14 mouse cellular contexts compared by ENCODE assay signal in genomic region chr2:117693537-117693936, GRCm38 (mm10).
DNase-seq lines count a peak whose midpoint lies in the region; ATAC-seq lines count a peak whose summit lies in the region.
"Had no signal": no experiment of that assay in that cellular context is flagged by ENCODE, and none has a peak within 500 bp of the region (broad histone marks: within the 10 kb centered on the region; RNA-seq: fewer than 3 reads in every experiment).

No protein-coding gene starts in this region.

- DNase-seq in adrenal gland, postnatal 25 days = peak; percentile 3
- no peak for DNase-seq in adrenal gland, postnatal 14 days
- peak; percentile 35 for DNase-seq in ovary, postnatal 36 days (ENCODE audit: low spot score)
- DNase-seq in ovary, postnatal 14 days (ENCODE audit: low spot score) = no peak
- peak; percentile 20 to 66 for DNase-seq in urinary bladder, postnatal 36 days (ENCODE audit: low spot score in 2 of 2)
- DNase-seq in hindbrain, embryonic 11.5 days (ENCODE audit: low spot score) = no peak
- DNase-seq in left cerebral cortex, postnatal 4 days = no peak
- DNase-seq: cerebellum, postnatal 10 days; thymus, postnatal 25 days had no signal

- H3K9me3 ChIP-seq in lung, embryonic 16.5 days (ENCODE audit: control insufficient read depth, low read length) = no peaks in the 10 kb centered on the region
- H3K9me3 ChIP-seq in hindbrain, embryonic 11.5 days (ENCODE audit: control insufficient read depth, low read length) = no peaks in the 10 kb centered on the region
- H3K9me3 ChIP-seq: embryonic facial prominence, embryonic 10.5 days; limb, embryonic 12.5 days had no signal

- H3K36me3 ChIP-seq in lung, embryonic 16.5 days (ENCODE audit: control insufficient read depth, insufficient read depth, low read length) = no peaks in the 10 kb centered on the region
- H3K36me3 ChIP-seq in hindbrain, embryonic 11.5 days (ENCODE audit: control insufficient read depth, insufficient read depth, low read length) = no peaks in the 10 kb centered on the region
- H3K36me3 ChIP-seq: embryonic facial prominence, embryonic 10.5 days; limb, embryonic 12.5 days had no signal

- H3K4me2 ChIP-seq in lung, embryonic 16.5 days (ENCODE audit: low read depth, low read length) = no peak overlapping the region
- no peak overlapping the region for H3K4me2 ChIP-seq in hindbrain, embryonic 11.5 days (replicated peaks; ENCODE audit: low read depth, low read length)
- H3K4me2 ChIP-seq: limb, embryonic 12.5 days had no signal

- H3K9ac ChIP-seq in lung, embryonic 16.5 days (ENCODE audit: low read length) = no peak overlapping the region
- H3K9ac ChIP-seq in hindbrain, embryonic 11.5 days (ENCODE audit: low read depth, low read length) = no peak overlapping the region
- H3K9ac ChIP-seq: limb, embryonic 12.5 days had no signal

- no peaks in the 10 kb centered on the region for H3K27me3 ChIP-seq in lung, embryonic 16.5 days (ENCODE audit: control insufficient read depth, insufficient read depth, low read depth, low read length)
- H3K27me3 ChIP-seq in hindbrain, embryonic 11.5 days (ENCODE audit: control insufficient read depth, insufficient read depth, low read length) = no peaks in the 10 kb centered on the region
- H3K27me3 ChIP-seq: limb, embryonic 12.5 days had no signal

- peaks cover 9% of the 10 kb centered on the region for H3K4me1 ChIP-seq in lung, embryonic 16.5 days (replicated peaks; ENCODE audit: control insufficient read depth, insufficient read depth, low read length)
- H3K4me1 ChIP-seq in hindbrain, embryonic 11.5 days (replicated peaks; ENCODE audit: control insufficient read depth, insufficient read depth, low read length) = no peaks in the 10 kb centered on the region
- H3K4me1 ChIP-seq: embryonic facial prominence, embryonic 10.5 days; limb, embryonic 12.5 days had no signal

- H3K27ac ChIP-seq in lung, embryonic 16.5 days (ENCODE audit: low read length) = peak overlapping the region; percentile 82
- no peak overlapping the region for H3K27ac ChIP-seq in hindbrain, embryonic 11.5 days (ENCODE audit: low read depth, low read length)
- H3K27ac ChIP-seq: embryonic facial prominence, embryonic 10.5 days; limb, embryonic 12.5 days; macrophage had no signal

- WGBS in lung, embryonic 16.5 days = 13% methylated on average over 4 of the region's 4 CpGs
- WGBS in hindbrain, embryonic 11.5 days = 82% methylated on average over 4 of the region's 4 CpGs

- ATAC-seq in lung, embryonic 16.5 days (ENCODE audit: low read depth) = peak; percentile 95
- no peak for ATAC-seq in hindbrain, embryonic 11.5 days (ENCODE audit: low FRiP score)
- ATAC-seq: inflammation-experienced regulatory T-cells, adult 6 months had no signal

- intact Hi-C loops in left cerebral cortex, postnatal 4 days (cut with DNase I) = no loop called here

- no peak overlapping the region for H3K4me3 ChIP-seq in lung, embryonic 16.5 days (ENCODE audit: low read length)
- H3K4me3 ChIP-seq in hindbrain, embryonic 11.5 days (ENCODE audit: low read depth, low read length) = no peak overlapping the region
- H3K4me3 ChIP-seq: embryonic facial prominence, embryonic 10.5 days; limb, embryonic 12.5 days had no signal

Comparison
In these comparisons a context has a peak if more than half of its experiments do, and no peak if none do; other contexts are left out.
1. DNase-seq: peak in adrenal gland, postnatal 25 days (single experiment), ovary, postnatal 36 days (single experiment) and urinary bladder, postnatal 36 days (2 of 2); none in adrenal gland, postnatal 14 days (single experiment), ovary, postnatal 14 days (single experiment), hindbrain, embryonic 11.5 days (single experiment) and left cerebral cortex, postnatal 4 days (single experiment).